Mouse (Mus musculus) ovary, adult 10 weeks (tissue): Measurements from ENCODE around the gene Tnfrsf26. TPM values are rescaled to one million over a fixed set of nuclear protein-coding genes. Genes with fewer than 3 reads are reported as not detected.

Experiments used
- polyA plus RNA-seq: library from polyadenylated mRNA; stranded (reverse); fragments of 350-450 nt; fragmentation: Illumina TruSeq; extraction: RNeasy Lipid Tissue Mini Kit (QIAGEN cat#74804); gene quantifications from one replicate; pipeline ENCODE4 v1.2.3, GENCODE M21; 2014

Tnfrsf26 gene
- 0.88 TPM for polyA plus RNA-seq

DNA sequence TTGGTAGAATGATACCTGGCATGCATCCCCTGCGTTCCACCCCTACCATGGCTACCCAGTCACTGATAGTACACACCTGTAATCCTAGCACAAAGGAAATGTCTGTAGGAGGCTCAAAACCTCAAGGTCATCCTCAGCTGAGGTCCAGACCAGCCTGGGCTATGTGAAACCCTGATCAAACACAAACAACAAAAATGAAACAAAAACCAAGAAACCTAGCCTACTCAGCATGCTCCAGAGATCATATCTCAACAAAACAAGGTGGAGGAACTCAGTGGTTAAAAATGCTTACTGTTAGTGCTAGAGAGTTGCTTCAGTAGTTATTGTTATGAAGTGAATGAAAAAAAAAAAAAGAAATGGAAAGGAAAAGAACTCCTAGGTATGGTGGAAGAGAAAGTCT is at the start of gene Tnfrsf26:
Gene Tnfrsf26 (minus strand): TSS at position 183 of the 400 bp plus-strand sequence.

DNA sequence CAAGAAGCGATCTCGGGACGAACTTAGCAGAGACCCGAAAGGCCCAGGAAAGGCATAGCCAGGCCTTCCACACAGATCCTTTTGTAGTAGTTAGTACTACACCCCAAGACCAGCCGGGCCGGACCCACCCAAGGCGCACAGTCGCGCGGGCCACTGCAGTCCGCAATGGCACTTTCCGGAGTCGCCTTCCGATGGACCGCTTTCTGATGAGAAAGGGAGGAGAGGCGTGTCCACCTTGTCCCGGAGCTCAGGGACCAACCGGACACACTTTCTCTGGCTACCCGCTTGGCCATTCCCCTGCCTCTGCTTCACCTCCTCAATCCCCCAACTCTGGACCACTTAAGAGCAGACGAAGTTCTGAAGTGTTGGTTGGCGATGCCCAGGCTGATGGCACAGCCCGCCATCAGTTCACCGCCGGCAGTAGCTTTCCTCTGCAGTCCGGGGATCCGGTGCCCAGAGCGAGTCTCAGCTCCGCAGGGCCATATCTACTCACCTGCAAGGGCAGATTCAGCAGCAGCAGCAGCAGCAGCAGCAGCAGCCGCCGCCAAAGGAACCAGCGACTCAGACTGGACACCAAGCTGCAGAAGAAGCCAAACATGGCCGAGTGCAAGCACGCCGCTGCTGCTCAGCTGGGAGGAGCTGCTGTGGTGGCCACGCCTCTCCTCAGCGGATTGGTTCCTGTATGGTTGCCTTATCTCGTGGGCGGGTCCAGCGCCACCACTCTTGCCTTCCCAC is 20.7 kb upstream of the Tnfrsf26 start, which contains the start of gene Tnfrsf22:
Gene Tnfrsf22 (minus strand): TSS at position 628 of the 735 bp plus-strand sequence.

DNA sequence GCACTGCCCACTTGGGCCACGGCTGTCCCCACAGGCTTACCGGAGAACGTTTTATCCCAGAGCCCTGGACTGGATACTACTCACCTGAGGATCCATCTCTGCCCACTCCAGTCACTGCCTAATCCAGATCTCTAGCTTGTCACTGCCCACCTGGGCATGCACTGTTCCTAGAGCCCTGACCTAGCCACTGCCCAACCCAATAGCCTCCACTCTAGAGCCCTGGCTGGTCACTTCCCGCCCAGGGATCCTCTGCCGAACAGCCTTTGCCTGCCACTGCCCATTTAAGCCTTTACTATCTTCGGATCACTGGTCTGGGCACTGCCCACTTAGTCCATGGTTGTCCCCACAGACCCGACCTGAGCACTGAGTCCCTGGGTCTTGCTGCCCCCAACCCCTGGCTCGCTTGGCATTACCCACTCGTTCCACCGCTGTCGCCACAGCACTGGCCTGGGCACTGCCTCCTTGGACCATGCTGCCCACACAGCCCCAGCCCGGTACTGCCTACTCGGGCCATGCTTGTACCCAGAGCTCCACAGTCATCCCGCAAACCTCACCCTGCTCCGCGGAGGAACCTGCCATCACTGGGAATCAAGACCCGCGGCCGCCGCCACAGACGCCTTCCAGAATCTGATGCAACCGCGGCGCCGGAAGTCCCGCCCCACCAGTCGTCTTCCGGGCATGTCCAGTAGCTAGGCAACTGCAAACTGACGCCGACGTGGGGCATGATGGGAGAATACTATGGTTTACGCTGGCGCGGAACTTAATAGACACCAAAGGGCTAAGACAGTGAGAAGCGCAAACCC is 28.9 kb downstream of the Tnfrsf26 start, which contains the start of gene Cars:
Gene Cars (minus strand): TSS at position 663 of the 803 bp plus-strand sequence.

Other genes with a start within 250 kb of the Tnfrsf26 start
- 33.8 TPM for gene Cdkn1c, start 167.7 kb downstream of the Tnfrsf26 start, polyA plus RNA-seq
- not detected for gene Slc22a18, start 155.0 kb downstream of the Tnfrsf26 start, polyA plus RNA-seq
- gene Phlda2, start 125.6 kb downstream of the Tnfrsf26 start, polyA plus RNA-seq = not detected
- 135 TPM for gene Nap1l4, start 79.6 kb downstream of the Tnfrsf26 start, polyA plus RNA-seq
- 17.6 TPM for gene Cars, start 28.6 kb downstream of the Tnfrsf26 start, polyA plus RNA-seq
- 8.1 TPM for gene Tnfrsf22, start 20.9 kb upstream of the Tnfrsf26 start, polyA plus RNA-seq
- gene Tnfrsf23, start 57.1 kb upstream of the Tnfrsf26 start, polyA plus RNA-seq = 2.8 TPM
- 4.2 TPM for gene Osbpl5, start 128.3 kb upstream of the Tnfrsf26 start, polyA plus RNA-seq
- not detected for gene Mrgprg, start 138.3 kb upstream of the Tnfrsf26 start, polyA plus RNA-seq
- gene Mrgpre, start 155.8 kb upstream of the Tnfrsf26 start, polyA plus RNA-seq = 0.26 TPM
- 3.2 TPM for gene Nadsyn1, start 194.1 kb upstream of the Tnfrsf26 start, polyA plus RNA-seq
- gene Dhcr7, start 194.4 kb upstream of the Tnfrsf26 start, polyA plus RNA-seq = 7.1 TPM
- gene Gm498, start 238.1 kb upstream of the Tnfrsf26 start, polyA plus RNA-seq = not detected